Mouse (Mus musculus): ENCODE results near the gene Gm37240. TPM values are rescaled to one million over a fixed set of nuclear protein-coding genes. Genes with fewer than 3 reads are reported as not detected.

Gene Gm37240
- polyA plus RNA-seq, 1 experiment from 2014 or later = 18.1 TPM

GRCm38 (mm10) chr3:85831785-85832184 lies 55.5 kb downstream of the Gm37240 start:
- H3K4me1 ChIP-seq (replicated peaks; ENCODE audit: control insufficient read depth, insufficient read depth) = no peaks in the 10 kb centered on the region
- H3K4me3 ChIP-seq (ENCODE audit: low read depth, low read length) = no peak overlapping the region
- H3K4me2 ChIP-seq (replicated peaks; ENCODE audit: low read depth) = no peak overlapping the region
- TF ChIP-seq EP300 (optimal IDR thresholded peaks at IDR 0.05) (no peak), CTCF (IDR thresholded peaks at IDR 0.05; ENCODE audit: low read depth) (no peak)
- no peaks in the 10 kb centered on the region for H3K27me3 ChIP-seq (ENCODE audit: control insufficient read depth, insufficient read depth, low read length)
- no peak for ATAC-seq (ENCODE audit: low FRiP score, low TSS enrichment)
- no peak overlapping the region for H3K9ac ChIP-seq (ENCODE audit: low read length)
- H3K9me3 ChIP-seq (ENCODE audit: control insufficient read depth, low read length) = no peaks in the 10 kb centered on the region
- 57% methylated on average over 1 of the region's 1 CpGs for WGBS
- H3K36me3 ChIP-seq (ENCODE audit: control insufficient read depth, insufficient read depth, low read length) = no peaks in the 10 kb centered on the region
- H3K27ac ChIP-seq (replicated peaks) = no peak overlapping the region
- no peak for DNase-seq (ENCODE audit: low spot score)

- WGBS = 36% methylated on average over 4 of the region's 4 CpGs
- DNase-seq (ENCODE audit: low spot score) = no peak
Observed at GRCm38 (mm10) chr3:85829047-85829446, 58.3 kb downstream of the Gm37240 start.

DNA sequence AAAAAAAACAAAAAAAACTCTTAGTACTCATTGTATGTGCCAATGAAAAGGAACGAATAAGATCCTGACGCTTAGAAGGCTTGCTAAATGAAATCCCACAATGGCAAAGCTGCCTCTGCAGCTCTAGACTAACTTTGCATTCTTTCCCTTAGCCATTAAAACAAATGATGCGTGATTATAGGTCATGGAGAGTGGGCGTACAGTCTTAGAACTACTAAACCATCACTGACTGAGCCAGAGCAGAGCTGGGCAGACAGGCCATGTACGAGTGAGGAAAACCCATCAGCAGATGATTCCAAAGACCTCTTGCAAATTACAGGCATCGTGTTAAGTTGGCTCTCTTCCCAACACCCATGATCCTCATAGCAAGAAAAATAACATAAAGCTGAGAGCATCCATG lies 59.5 kb downstream of the Gm37240 start:
- Histone ChIP-seq H3K27ac (replicated peaks) (no peak overlapping the region), H3K4me3 (ENCODE audit: low read depth, low read length) (no peak overlapping the region), H3K4me2 (replicated peaks; ENCODE audit: low read depth) (no peak overlapping the region), H3K4me1 (replicated peaks; ENCODE audit: control insufficient read depth, insufficient read depth) (no peaks in the 10 kb centered on the region), H3K27me3 (ENCODE audit: control insufficient read depth, insufficient read depth, low read length) (no peaks in the 10 kb centered on the region), H3K36me3 (ENCODE audit: control insufficient read depth, insufficient read depth, low read length) (no peaks in the 10 kb centered on the region), H3K9me3 (ENCODE audit: control insufficient read depth, low read length) (no peaks in the 10 kb centered on the region), H3K9ac (ENCODE audit: low read length) (no peak overlapping the region)
- 76% methylated on average over 6 of the region's 6 CpGs for WGBS
- DNase-seq (ENCODE audit: low spot score) = no peak
- no peak for TF ChIP-seq EP300 (optimal IDR thresholded peaks at IDR 0.05)
- no peak for TF ChIP-seq CTCF (IDR thresholded peaks at IDR 0.05; ENCODE audit: low read depth)
- no peak for ATAC-seq (ENCODE audit: low FRiP score, low TSS enrichment)

More at GRCm38 (mm10) chr3:85829047-85829446, 58.3 kb downstream of the Gm37240 start:
- Histone ChIP-seq H3K9me3 (ENCODE audit: control insufficient read depth, low read length) (no peaks in the 10 kb centered on the region), H3K9ac (ENCODE audit: low read length) (no peak overlapping the region), H3K27ac (replicated peaks) (no peak overlapping the region), H3K27me3 (ENCODE audit: control insufficient read depth, insufficient read depth, low read length) (no peaks in the 10 kb centered on the region), H3K4me3 (ENCODE audit: low read depth, low read length) (no peak overlapping the region), H3K36me3 (ENCODE audit: control insufficient read depth, insufficient read depth, low read length) (no peaks in the 10 kb centered on the region), H3K4me1 (replicated peaks; ENCODE audit: control insufficient read depth, insufficient read depth) (no peaks in the 10 kb centered on the region), H3K4me2 (replicated peaks; ENCODE audit: low read depth) (no peak overlapping the region)
- no peak for TF ChIP-seq CTCF (IDR thresholded peaks at IDR 0.05; ENCODE audit: low read depth)
- TF ChIP-seq EP300 (optimal IDR thresholded peaks at IDR 0.05) = no peak
- no peak; the same call in 1 of the 2 replicates for ATAC-seq (ENCODE audit: low FRiP score, low TSS enrichment)

DNA sequence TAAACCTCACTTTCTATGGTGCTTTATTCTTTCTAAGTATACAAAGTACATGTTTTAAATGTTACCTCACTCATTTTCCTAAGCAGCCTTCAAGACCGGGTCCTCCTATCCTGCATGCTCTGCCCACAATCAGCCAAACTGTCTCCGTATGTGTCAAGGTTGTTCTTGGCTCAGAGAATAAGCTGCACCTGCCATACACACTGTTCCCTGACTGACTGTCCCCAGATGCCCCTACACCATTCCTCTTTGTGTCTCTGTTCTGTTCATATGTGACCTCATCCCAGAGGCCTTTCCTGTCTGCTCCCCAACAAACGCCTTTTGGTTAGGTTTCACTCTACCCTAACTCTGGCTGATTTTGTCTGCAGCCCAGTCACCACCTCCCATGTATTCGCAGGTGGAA lies 60.0 kb downstream of the Gm37240 start:
- no peak overlapping the region for H3K27ac ChIP-seq (replicated peaks)
- TF ChIP-seq CTCF (IDR thresholded peaks at IDR 0.05; ENCODE audit: low read depth) (no peak), EP300 (optimal IDR thresholded peaks at IDR 0.05) (no peak)
- no peak for ATAC-seq (ENCODE audit: low FRiP score, low TSS enrichment)
- WGBS = 65% methylated on average over 4 of the region's 4 CpGs
- H3K4me2 ChIP-seq (replicated peaks; ENCODE audit: low read depth) = no peak overlapping the region
- H3K9ac ChIP-seq (ENCODE audit: low read length) = no peak overlapping the region
- H3K9me3 ChIP-seq (ENCODE audit: control insufficient read depth, low read length) = no peaks in the 10 kb centered on the region
- H3K36me3 ChIP-seq (ENCODE audit: control insufficient read depth, insufficient read depth, low read length) = no peaks in the 10 kb centered on the region
- H3K4me1 ChIP-seq (replicated peaks; ENCODE audit: control insufficient read depth, insufficient read depth) = no peaks in the 10 kb centered on the region
- no peak overlapping the region for H3K4me3 ChIP-seq (ENCODE audit: low read depth, low read length)
- no peak for DNase-seq (ENCODE audit: low spot score)
- no peaks in the 10 kb centered on the region for H3K27me3 ChIP-seq (ENCODE audit: control insufficient read depth, insufficient read depth, low read length)

GRCm38 (mm10) chr3:85820839-85821548 lies 66.3 kb downstream of the Gm37240 start:
- H3K27me3 ChIP-seq (ENCODE audit: control insufficient read depth, insufficient read depth, low read length) = no peaks in the 10 kb centered on the region
- TF ChIP-seq CTCF (IDR thresholded peaks at IDR 0.05; ENCODE audit: low read depth) = no peak
- TF ChIP-seq EP300 (optimal IDR thresholded peaks at IDR 0.05) = no peak
- no peak overlapping the region for H3K4me2 ChIP-seq (replicated peaks; ENCODE audit: low read depth)
- ATAC-seq (ENCODE audit: low FRiP score, low TSS enrichment) (no peak), DNase-seq (ENCODE audit: low spot score) (no peak)
- H3K9me3 ChIP-seq (ENCODE audit: control insufficient read depth, low read length) = no peaks in the 10 kb centered on the region
- WGBS = 68% methylated on average over 15 of the region's 15 CpGs
- no peaks in the 10 kb centered on the region for H3K36me3 ChIP-seq (ENCODE audit: control insufficient read depth, insufficient read depth, low read length)
- no peaks in the 10 kb centered on the region for H3K4me1 ChIP-seq (replicated peaks; ENCODE audit: control insufficient read depth, insufficient read depth)
- H3K9ac ChIP-seq (ENCODE audit: low read length) = no peak overlapping the region
- no peak overlapping the region for H3K4me3 ChIP-seq (ENCODE audit: low read depth, low read length)
- no peak overlapping the region for H3K27ac ChIP-seq (replicated peaks)

- Histone ChIP-seq H3K4me1 (replicated peaks; ENCODE audit: control insufficient read depth, insufficient read depth) (no peaks in the 10 kb centered on the region), H3K4me2 (replicated peaks; ENCODE audit: low read depth) (no peak overlapping the region)
- WGBS = 71% methylated on average over 3 of the region's 3 CpGs
Observed at GRCm38 (mm10) chr3:85819319-85819718, 68.0 kb downstream of the Gm37240 start.

More at GRCm38 (mm10) chr3:85819319-85819718, 68.0 kb downstream of the Gm37240 start:
- no peak overlapping the region for H3K27ac ChIP-seq (replicated peaks)
- H3K36me3 ChIP-seq (ENCODE audit: control insufficient read depth, insufficient read depth, low read length) = no peaks in the 10 kb centered on the region
- no peaks in the 10 kb centered on the region for H3K27me3 ChIP-seq (ENCODE audit: control insufficient read depth, insufficient read depth, low read length)
- no peaks in the 10 kb centered on the region for H3K9me3 ChIP-seq (ENCODE audit: control insufficient read depth, low read length)
- no peak overlapping the region for H3K4me3 ChIP-seq (ENCODE audit: low read depth, low read length)
- no peak overlapping the region for H3K9ac ChIP-seq (ENCODE audit: low read length)
- no peak for ATAC-seq (ENCODE audit: low FRiP score, low TSS enrichment)
- no peak for DNase-seq (ENCODE audit: low spot score)
- TF ChIP-seq EP300 (optimal IDR thresholded peaks at IDR 0.05) (no peak), CTCF (IDR thresholded peaks at IDR 0.05; ENCODE audit: low read depth) (no peak)
